Mouse (Mus musculus): Measurements from ENCODE around the gene Gm20509. TPM values are rescaled to one million over a fixed set of nuclear protein-coding genes. Genes with fewer than 3 reads are reported as not detected.

Gm20509 gene
- polyA plus RNA-seq (2012) = not detected in 2 replicates

DNA sequence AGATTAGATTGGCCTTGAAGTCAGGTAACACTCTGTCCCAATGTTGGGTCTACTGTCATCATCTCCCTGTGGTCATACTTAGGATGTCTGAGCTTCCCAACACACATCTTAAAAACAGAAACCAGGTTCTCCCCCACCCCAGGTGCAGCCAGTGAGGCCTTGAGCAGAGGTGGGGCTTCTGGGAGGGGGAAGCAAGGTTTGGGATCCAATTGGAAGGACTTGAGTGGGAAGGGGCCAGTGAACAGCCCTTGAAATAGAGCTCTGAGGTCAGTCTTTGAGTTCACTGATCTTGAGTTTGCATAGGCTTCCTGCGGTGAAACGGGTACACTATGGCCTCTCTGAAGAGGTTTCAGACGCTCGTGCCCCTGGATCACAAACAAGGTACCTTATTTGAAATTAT, at the start of gene Gm20509:
Gene Gm20509, plus strand, starts transcription at position 290 of the 400 bp plus-strand sequence.
- TF ChIP-seq GATA1 (IDR thresholded peaks at IDR 0.05; ENCODE audit: low read length) = no peak

DNA sequence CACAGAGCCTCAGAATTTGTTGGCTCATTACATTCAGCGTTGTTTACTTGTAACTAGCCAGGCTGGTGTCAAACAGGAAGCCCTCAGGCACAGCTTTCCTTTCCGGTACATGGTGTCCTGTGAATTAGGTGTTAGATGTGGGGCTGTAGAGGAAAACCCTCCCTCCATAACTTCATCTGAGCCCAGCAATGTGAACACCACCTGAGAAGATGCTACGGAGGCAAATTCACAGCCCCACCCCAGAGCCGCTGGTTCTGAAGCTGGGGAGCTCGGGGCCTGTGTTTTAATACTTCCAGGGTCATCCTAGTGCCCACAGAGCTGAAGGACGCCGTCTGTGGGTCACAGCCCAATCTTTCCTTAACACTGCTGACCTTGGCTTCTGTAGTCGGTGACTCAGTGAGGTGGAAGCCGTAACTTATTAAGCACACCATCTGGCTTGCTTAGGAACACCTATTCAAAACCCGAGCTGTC, 46.8 kb upstream of the Gm20509 start:
- no peak for TF ChIP-seq GATA1 (IDR thresholded peaks at IDR 0.05; ENCODE audit: low read length)

DNA sequence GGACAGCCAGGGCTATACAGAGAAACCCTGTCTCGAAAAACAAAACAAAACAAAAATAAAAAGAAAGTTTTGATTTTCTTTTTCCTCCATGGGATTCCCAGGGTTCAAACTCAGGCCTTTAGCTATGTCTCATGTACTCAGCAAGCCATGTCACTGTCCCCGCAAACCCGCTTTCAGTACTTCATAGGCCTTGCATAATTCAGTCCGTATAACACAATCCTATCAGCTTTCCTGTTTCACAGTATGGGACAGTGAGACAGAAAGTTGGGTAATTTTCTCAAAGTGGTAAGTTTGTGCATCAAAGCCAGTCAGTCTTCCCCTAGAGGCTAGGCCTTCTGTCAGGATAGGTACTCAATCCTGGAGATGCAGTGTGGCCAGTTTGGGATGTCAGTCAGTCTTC, 43.0 kb upstream of the Gm20509 start:
- no peak for TF ChIP-seq GATA1 (IDR thresholded peaks at IDR 0.05; ENCODE audit: low read length)

DNA sequence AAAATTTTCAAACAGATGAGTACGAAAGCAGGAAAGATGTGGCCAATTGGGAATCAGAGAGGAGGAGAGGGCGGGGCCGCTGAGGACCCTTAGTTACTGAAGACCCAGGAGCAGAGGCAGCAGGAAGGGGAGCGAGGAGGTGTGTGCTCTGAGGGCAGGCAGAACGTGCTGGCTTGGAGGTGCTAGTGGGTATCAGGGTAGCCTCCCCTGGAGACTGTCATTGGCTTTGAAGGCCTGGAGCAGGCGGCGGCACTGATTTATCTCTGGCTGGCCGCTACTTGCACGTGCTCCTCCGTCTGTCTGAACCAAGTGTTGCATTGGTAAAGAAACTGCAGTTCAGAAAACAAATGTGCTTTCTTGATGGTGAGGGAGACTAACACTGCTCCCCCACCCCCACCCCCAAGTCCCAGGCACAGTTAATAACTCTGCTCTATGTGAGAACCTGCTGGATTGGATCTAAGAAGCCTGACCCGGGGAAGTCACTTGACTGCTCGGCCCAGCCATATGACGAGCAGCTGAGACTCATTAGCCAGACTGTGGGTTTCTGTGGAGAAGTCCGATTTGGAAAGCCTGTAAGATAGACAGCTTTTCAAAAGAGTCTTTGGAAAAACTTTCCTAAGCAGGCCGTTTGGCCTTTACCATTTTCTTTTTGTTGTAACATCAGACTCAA, 38.5 kb upstream of the Gm20509 start:
- TF ChIP-seq GATA1 (IDR thresholded peaks at IDR 0.05; ENCODE audit: low read length) = no peak

DNA sequence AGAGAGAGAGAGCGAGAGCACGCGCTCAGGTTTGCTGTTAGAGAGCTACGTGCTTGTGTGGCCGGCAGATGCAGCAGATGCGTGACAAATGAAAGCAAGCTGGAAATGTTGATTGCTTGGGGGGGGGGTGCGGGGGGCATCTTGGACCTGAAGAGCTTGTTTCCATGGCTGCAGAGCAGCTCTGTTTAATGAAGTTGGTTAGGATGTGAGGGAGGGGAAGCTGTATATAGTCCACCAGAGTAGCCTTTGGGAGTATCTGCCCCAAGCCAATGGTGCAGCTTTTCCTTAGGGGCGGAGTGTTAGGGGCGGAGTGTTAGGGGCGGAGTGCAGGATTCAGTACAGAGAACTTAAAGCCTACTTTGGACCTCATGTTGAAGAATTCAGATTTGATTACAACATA, 35.2 kb upstream of the Gm20509 start:
- TF ChIP-seq GATA1 (IDR thresholded peaks at IDR 0.05; ENCODE audit: low read length) = no peak

DNA sequence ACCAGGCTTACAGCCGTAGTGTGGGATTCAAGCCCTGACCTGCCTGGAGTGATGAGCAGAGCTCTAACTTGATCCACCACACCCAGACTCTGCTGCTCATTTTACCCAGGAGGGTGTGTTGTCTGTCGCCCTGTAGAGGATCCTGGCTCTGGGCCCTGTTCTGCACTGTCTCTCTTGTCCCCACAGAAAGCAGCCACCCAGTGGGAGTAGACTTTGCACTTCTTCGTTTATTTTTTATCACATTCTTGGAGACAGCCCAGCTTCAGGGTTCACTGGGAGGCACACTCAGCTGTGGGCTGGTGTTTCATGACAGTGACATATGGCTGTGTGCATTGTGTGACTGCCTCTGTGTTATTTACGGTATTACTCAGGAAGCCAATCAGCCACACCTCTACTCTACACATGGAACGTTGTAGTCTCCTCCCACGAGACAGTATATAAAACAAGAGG, 34.0 kb upstream of the Gm20509 start:
- TF ChIP-seq GATA1 (IDR thresholded peaks at IDR 0.05; ENCODE audit: low read length) = no peak

DNA sequence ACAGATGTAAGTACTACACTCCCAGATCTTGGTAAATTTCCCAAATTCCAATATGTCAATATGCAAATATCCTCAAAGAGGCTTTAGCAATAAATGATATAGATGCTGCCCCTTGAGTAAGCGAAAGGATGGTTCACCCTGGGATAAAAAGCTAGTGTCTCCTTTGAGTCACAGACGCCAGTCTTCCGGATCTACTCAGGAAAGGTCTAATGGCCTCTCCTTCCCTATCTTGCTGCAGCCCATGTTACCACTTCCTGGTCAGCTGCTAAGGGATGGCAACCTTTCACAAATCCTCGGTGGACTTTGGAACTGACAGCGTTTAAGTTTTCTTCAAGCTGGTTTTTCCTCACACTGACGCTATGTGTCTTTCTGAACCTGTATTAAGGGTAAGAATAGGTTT, 33.6 kb upstream of the Gm20509 start:
- TF ChIP-seq GATA1 (IDR thresholded peaks at IDR 0.05; ENCODE audit: low read length) = no peak

DNA sequence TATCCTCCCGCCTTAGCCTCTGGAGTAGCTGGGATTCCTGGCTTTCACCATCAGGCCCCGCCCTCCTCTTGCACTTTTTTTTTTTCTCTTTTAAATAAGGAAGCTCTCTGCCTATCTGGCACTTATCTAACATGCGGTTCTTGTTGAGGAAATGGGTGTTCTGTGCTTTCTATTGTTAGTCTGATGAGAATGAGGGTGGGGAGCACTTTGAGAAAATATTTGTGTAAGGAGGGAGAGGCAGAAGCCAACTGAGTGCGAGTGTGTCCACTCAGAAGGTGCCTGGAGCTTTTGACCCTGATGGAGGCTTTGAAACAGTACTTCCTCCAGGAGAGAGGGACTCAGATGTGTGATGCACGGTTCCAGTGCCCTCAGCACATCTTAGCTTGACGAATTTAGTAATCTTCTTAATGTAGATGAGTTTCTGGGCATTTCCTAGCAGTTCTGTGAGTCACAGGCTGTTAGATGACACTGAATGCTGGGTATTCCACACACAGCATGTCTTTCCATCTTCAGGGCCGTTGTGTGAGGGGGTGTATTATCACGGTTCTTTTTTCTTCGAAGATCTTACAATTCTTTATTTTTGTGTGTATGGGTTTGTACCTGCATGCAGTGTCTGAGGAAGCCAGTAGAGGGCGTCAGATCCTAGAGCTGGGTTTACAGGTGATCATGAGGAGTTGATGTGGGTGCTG, 31.2 kb upstream of the Gm20509 start:
- TF ChIP-seq GATA1 (IDR thresholded peaks at IDR 0.05; ENCODE audit: low read length) = no peak

DNA sequence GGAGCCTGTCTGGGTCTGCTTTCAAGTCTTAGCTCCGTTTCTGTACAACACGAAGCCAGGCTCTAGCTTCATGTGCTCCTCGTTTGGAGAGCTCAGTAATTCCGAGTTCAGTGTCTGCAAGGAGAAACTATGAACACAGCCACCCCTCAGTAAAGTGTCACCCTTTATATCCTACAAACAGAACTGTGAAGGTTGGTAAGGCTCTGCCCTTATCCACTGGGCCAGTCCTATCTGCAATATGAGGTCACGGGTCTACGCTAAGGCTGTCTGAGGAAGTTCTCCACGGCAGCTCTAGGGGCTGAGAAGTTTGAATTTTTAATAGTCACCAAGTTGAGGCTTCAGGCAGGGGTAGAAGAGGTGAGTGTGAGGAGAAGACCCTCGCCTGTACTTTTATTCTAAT, 29.8 kb upstream of the Gm20509 start:
- no peak for TF ChIP-seq GATA1 (IDR thresholded peaks at IDR 0.05; ENCODE audit: low read length)

DNA sequence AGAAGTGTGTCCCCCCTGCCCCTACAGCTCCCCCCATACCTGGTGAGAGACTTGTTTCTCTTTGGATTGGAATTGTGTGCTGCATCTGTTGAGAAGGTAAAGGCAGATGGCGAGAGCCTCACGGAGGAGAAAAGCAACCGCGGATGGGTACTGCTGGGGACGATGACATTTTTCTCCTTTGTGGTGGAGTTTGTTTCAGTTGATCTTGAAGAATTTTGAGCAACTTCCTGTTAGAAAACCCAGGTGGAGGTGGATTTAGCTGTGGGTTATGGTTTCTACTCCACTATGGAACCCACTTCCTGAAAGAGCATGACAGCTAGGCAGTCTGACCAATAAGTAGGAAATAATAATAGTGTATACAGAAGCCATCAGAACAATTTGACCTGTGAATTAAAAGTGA, 29.1 kb upstream of the Gm20509 start:
- no peak for TF ChIP-seq GATA1 (IDR thresholded peaks at IDR 0.05; ENCODE audit: low read length)

DNA sequence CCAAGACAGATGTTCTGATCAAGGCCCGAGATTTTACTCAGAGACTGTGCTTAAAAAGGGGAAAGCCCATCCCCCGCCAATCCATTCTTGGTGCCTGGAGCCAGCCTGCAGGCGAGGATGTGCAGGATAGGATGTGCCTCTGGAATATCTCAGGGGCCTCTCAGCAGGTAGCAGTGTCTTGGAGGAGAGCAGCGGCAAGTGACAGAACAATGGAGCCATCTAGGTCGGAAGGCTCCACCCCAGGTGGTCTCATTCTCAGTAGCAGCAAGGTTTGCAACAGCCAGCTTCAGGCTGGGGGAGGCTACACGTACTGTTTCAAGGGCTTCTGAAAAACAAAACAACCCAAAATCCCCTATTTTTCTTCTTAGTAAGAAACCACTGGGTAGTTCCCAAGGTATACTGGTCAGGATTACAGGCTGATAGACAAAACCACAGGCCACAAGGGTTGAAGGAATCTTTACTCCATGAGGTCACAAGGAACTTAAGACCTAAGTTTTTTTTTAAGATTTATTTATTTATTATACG, 22.4 kb upstream of the Gm20509 start:
- TF ChIP-seq GATA1 (IDR thresholded peaks at IDR 0.05; ENCODE audit: low read length) = no peak

DNA sequence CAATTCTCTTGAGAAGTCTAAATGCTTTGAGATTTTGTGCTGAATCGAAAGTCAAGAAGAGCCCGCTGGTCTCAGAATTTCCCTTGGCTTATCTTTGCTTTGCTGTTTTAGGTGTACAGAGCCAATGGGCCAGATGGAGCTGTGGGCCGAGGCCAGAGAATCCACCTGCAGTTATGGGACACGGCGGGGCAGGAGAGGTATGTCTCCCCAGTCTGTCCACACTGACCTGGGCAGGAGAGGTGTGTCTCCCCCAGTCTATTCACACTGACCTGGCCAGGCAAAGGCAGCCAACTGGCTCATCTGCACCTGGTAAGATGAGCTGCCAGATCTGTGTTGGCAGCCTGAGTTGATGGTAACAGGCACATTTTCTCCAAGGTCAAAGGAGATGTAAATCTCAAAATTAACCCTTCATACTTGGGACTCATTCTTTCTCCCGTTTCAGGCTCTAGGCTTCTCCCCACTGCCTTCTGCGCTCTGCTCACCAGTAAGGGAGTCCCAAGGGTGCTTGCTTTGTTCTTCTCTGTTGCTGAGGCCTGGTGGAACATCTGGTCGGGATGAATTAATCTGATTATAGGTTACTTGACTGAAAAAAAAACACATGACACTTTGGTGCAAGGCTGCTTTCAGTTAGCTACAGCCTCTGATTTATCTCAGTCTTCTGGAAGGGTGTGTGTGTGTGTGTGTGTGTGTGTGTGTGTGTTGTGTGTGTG, 19.8 kb upstream of the Gm20509 start:
- no peak for TF ChIP-seq GATA1 (IDR thresholded peaks at IDR 0.05; ENCODE audit: low read length)

DNA sequence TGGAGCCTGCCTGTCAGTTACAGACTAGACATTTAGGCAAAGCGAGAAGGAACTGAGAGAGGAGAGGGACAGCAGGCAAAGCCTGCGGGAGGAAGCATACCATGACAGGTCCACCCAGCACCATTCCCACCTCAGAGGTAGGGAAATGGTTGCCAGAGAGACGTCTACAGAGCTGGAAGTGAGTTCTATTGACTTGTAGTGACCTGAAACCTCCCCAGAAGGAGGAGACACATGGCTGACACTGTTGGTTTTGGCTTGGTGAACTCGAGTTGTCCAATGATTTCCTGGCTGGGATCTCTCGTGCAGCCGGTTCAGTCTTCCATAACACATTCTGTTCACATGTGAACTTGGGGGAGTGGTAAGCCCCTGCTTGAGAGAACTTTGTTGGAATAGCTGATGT, 18.3 kb upstream of the Gm20509 start:
- no peak for TF ChIP-seq GATA1 (IDR thresholded peaks at IDR 0.05; ENCODE audit: low read length)

DNA sequence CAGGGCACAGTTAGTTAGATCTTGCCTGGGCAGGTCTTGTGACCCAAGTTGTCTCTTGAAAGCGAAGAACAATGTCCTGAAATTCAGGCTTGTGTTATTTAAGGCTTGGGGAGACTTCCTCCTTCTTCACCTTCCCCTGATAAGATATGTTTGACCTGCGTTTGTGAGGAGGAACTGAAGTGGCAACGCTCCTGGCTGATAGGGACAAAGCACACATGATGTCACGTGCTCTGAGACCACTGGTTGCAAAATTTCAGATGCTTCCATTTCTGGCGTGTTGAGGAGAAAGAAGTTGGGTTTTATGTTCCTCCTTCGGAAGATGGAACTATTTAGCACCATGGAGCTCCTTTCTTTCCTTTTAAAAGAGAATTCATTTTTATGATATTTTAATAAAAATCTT, 16.4 kb upstream of the Gm20509 start:
- peak; percentile 19 for TF ChIP-seq GATA1 (IDR thresholded peaks at IDR 0.05; ENCODE audit: low read length)

DNA sequence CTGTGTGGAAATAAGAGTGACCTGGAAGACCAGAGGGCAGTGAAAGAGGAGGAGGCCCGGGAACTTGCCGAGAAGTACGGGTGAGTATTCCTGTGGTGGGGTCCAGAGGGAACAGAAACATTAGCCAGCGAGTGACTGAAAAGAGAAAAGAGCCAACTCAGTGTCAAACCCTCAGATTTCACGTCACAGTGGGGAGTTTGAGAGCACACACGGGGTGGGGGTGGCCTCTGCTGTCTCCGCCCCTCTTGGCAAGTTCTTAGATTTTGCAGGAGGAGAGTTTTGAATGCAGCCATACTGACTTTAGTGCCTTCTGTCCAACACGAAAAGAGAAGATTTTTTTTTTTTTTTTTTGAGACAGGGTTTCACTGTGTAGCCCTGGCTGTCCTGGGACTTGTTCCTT, 15.1 kb upstream of the Gm20509 start:
- no peak for TF ChIP-seq GATA1 (IDR thresholded peaks at IDR 0.05; ENCODE audit: low read length)

DNA sequence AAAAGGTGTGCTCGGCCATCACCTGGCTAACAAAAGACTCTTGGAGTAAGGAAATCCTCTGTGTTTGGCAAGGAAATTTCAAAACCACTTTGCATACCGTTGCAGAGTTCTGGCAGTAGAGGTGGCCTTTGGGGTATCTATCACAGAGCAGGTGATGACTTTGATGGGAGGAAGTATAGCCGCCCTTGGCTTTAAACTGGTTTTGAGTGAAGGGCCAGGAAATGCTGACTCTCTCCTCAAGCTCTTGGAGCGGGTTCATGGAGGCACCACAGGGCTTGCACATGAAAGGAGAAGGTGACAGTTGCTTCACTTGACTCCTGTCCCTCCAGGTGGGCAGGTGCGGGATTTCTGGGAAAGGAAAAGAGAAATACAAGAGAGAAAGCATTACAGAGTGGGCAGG, 14.7 kb upstream of the Gm20509 start:
- no peak for TF ChIP-seq GATA1 (IDR thresholded peaks at IDR 0.05; ENCODE audit: low read length)

Data from G1E-ER4 (cell line).